Mouse (Mus musculus): Measurements from ENCODE around the gene Pex14. TPM values are rescaled to one million over a fixed set of nuclear protein-coding genes. Genes with fewer than 3 reads are reported as not detected.

Gene Pex14
- total RNA-seq, 2 experiments from 2014 or later: 15.8 to 16.8 TPM

GRCm38 (mm10) chr4:148964541-148965310, 134.9 kb downstream of the Pex14 start:
- no peak for ATAC-seq (replicated peaks; ENCODE audit: low FRiP score, low TSS enrichment, poor library complexity, severe bottlenecking)

DNA sequence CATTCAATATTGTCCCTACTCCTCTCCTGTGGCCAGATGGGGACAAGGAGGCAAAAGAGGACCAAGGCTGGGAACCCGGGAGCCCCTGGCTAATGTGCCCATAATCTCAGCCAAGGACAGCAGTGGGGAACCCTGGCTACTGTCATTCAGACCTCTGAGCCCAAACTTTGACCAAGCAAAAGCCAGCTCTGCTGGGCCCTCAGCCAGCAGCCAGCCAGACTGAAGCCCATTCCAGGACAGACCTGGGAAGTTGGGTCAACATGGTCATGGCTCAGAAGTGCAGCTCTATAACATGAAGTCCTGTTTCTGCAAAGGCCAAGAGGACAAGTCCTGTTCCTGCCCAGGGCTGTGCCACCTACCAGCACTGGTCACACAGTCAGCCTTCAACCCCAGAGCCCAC, 137.6 kb downstream of the Pex14 start:
- ATAC-seq (replicated peaks; ENCODE audit: low FRiP score, low TSS enrichment, poor library complexity, severe bottlenecking): no peak

DNA sequence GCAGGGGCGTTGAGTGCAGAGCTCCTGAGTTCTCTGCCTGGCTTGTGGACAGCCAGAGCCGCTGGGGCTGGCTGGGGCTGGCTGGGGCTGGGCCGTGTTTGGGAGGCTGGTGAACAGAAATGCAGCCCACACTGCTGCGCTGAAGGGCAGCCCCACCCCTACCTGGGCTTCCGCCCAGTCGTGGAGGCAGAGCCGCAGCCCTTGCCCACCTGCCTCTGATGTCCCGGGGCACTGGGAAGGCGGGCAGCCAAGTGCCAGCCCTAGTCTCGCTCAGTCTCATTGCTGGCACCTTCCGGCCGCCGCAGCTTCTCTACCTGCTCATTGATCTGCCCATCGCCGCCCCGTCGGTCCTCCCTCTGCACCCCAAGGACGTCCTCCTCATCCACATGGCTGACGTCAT, 138.6 kb downstream of the Pex14 start:
- ATAC-seq (replicated peaks; ENCODE audit: low FRiP score, low TSS enrichment, poor library complexity, severe bottlenecking): no peak

GRCm38 (mm10) chr4:148960011-148960410, 139.7 kb downstream of the Pex14 start:
- ATAC-seq (replicated peaks; ENCODE audit: low FRiP score, low TSS enrichment, poor library complexity, severe bottlenecking): no peak

- no peak for ATAC-seq (replicated peaks; ENCODE audit: low FRiP score, low TSS enrichment, poor library complexity, severe bottlenecking)
These were observed 144.4 kb downstream of the Pex14 start for GRCm38 (mm10) chr4:148955131-148955813.

DNA sequence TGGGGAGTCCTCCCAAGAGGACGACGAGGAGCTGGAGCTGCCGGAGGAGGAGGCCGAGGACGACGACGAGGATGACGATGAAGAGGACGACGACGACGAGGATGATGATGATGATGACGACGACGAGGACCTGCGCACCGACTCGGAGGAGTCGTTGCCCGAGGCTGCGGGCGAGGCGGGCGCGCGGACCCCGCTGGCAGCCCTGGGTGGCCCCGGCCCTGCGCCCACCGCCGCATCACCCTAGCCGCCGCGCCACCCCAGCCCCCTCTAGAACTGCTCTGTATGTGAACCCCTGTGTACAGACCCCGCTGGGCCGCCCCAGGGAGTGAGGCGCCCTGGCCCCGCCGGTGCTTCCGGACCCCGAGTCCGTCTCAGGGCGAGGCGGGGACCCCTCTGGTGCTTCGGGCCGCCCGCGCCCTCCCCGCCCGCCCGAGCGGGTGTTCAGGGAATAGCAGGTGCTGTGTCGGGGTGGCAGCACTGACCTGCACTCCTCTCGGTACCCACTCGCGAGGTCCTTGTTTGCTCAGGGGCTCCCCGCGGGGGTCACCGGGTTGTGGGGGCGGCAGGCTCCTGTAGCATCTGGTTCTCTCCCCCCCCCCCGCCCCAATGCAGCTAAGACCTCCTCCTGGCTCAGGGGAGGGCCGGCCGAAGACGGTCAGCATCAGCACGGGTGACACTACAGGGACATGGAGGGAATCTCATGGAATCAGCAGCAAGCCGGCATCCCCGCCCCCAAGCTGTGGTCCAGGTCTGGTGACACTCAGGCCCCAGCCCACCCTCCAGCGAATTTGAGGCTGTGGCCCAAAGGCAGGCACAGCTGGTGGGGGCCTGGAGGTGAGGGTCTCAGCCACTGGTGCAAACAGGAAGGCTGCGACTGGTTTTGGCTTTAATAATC, 147.1 kb downstream of the Pex14 start:
- no peak for ATAC-seq (replicated peaks; ENCODE audit: low FRiP score, low TSS enrichment, poor library complexity, severe bottlenecking)

DNA sequence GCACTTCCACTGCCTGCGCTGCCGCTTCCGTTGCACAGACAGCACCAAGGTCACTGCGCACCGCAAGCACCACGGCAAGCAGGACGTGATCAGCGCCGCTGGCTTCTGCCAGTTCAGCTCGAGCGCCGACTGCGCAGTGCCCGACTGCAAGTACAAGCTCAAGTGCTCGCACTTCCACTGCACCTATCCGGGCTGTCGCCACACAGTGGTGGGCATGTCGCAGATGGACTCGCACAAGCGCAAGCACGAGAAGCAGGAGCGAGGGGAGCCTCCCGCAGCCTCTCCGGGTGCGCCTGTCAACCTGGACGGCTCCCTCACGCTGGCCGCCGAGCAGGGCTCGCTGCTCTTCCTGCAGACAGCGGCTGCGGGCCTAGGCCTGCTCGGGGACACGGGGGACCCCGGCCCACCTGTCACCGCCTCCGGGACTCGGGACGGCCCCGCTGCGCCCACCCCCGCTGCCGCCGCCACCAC, 147.8 kb downstream of the Pex14 start:
- no peak for ATAC-seq (replicated peaks; ENCODE audit: low FRiP score, low TSS enrichment, poor library complexity, severe bottlenecking)

DNA sequence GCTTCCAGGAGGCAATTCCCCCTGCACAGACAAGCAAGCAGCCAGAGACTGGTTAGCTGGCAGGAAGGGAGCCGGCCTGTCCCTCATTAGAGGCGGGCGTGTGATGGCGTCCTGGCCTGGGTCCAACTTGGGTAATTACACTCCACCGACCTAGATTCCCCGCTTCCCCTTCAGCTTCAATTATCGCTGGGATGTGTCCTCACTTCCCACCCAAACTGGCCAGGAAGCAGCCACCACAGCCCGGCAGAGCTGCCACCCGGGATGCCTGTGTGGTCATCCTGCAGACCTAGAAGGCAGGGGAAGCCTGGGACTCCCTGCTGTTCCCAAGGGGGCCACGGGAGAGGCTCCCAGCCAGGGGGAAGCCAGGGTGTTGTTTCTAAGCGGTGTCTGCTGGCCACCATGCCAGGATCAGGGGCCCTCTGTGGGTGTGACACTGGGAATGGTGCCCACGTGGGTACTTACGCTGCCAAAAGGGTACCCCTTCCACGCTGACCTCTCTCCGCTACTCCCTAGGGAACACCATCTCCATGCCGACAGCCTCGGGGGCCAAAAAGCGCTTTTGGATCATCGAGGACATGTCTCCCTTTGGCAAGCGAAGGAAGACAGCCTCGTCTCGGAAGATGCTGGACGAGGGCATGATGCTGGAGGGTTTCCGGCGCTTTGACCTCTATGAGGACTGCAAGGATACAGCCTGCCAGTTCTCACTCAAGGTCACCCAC, 148.6 kb downstream of the Pex14 start:
- ATAC-seq (replicated peaks; ENCODE audit: low FRiP score, low TSS enrichment, poor library complexity, severe bottlenecking): no peak

DNA sequence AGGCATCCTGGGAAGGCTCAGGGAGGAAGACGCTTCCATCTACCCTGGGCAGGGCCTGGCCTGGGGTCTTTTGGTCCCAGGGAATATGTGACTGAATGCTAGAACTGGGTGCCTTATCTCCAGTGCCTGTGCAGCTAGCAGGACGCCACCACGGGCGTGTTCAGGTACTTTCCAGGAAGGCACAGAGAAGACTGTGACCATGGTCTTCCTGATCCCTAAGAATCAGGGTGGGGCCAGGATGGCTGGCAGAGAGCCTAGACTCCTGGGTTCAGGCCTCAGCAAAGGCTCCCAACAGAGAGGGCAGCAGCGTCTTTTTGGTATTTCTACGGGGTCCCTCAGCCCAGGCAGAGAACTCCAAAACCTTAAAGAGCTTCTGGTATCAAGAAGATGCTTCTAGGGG, 149.2 kb downstream of the Pex14 start:
- no peak for ATAC-seq (replicated peaks; ENCODE audit: low FRiP score, low TSS enrichment, poor library complexity, severe bottlenecking)

GRCm38 (mm10) chr4:148947833-148948388, 151.8 kb downstream of the Pex14 start:
- no peak for ATAC-seq (replicated peaks; ENCODE audit: low FRiP score, low TSS enrichment, poor library complexity, severe bottlenecking)

- no peak for ATAC-seq (replicated peaks; ENCODE audit: low FRiP score, low TSS enrichment, poor library complexity, severe bottlenecking)
These were observed 153.6 kb downstream of the Pex14 start for GRCm38 (mm10) chr4:148946071-148946470.

- ATAC-seq (replicated peaks; ENCODE audit: low FRiP score, low TSS enrichment, poor library complexity, severe bottlenecking): peak; percentile 42; the same call in 1 of the 2 replicates
These were observed 154.2 kb downstream of the Pex14 start for GRCm38 (mm10) chr4:148945476-148945881.

GRCm38 (mm10) chr4:148943099-148943498, 156.6 kb downstream of the Pex14 start:
- ATAC-seq (replicated peaks; ENCODE audit: low FRiP score, low TSS enrichment, poor library complexity, severe bottlenecking): no peak

DNA sequence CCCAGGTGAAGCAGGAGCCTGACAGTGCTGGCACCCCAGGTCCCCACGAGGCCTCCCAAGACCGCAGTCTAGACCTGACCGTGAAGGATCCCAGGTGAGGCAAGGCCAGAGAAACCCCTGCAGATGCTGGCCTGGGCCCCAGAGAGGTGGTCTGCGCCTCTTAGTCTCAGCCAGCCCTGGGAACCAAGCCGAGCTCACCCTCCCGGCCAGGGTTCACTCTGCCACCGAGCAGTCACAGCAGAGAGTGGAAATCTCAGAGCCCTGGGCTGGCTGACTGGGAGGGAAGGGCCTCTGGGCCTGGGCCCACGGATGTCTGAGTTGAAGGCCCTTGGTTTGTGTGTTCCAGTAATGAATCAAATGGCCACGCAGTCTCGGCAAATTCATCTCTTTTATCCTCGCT, 158.4 kb downstream of the Pex14 start:
- ATAC-seq (replicated peaks; ENCODE audit: low FRiP score, low TSS enrichment, poor library complexity, severe bottlenecking): no peak

GRCm38 (mm10) chr4:148940674-148941211, 158.9 kb downstream of the Pex14 start:
- ATAC-seq (replicated peaks; ENCODE audit: low FRiP score, low TSS enrichment, poor library complexity, severe bottlenecking): peak; percentile 97

DNA sequence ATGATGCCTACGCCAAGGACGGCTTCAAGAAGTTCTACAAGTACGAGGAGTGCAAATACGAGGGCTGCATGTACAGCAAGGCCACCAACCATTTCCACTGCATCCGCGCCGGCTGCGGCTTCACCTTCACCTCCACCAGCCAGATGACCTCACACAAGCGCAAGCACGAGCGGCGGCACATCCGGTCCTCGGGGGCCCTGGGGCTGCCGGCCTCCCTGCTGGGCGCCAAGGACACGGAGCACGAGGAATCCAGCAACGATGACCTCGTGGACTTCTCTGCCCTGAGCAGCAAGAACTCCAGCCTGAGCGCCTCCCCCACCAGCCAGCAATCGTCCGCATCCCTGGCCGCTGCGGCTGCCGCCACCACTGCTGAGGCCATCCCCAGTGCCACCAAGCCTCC, 161.1 kb downstream of the Pex14 start:
- no peak for ATAC-seq (replicated peaks; ENCODE audit: low FRiP score, low TSS enrichment, poor library complexity, severe bottlenecking)

- ATAC-seq (replicated peaks; ENCODE audit: low FRiP score, low TSS enrichment, poor library complexity, severe bottlenecking): no peak
These were observed 162.9 kb downstream of the Pex14 start for GRCm38 (mm10) chr4:148936727-148937126.

DNA sequence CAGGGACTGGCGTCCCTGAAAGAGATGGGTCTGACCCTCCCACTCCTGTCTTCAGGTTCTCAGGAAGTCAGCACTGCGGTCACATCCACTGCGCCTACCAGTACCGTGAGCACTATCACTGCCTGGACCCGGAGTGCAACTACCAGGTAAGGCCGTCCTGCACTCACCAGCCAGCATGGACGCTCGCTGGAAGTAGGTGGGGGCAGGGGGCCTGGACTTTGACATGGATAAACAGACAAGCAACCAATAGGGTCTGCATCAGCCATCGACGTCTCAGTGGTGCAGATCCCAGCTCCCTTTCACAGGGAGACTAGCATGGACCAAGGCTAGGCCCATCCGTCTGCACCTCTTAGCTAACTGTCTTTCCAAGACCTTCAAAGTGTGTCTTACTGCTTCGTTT, 163.6 kb downstream of the Pex14 start:
- ATAC-seq (replicated peaks; ENCODE audit: low FRiP score, low TSS enrichment, poor library complexity, severe bottlenecking): no peak

DNA sequence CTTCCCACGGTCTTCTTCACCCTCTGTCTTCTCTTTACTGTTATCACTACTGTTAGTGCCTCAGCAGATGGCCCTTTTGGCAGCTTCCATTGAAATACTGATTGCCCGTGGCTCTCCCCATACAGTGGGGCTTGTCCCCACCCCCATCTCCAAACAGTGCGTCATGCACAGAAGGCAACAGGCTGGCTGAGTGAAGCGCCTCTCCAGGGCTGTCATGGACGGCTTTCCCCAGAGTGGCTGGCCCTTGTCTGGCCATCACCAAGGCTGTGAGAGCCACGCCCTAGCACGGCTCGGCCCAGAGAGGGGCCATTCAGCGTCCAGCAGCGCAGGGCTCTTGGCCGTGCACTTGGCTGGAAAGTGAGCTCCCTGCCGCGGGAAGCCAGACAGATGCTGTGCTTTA, 164.5 kb downstream of the Pex14 start:
- no peak for ATAC-seq (replicated peaks; ENCODE audit: low FRiP score, low TSS enrichment, poor library complexity, severe bottlenecking)

Measured in megakaryocyte-erythroid progenitor cell, adult 5-6 weeks (primary cell).